Mouse (Mus musculus): ENCODE measurements around the gene Galk1. TPM values are rescaled to one million over a fixed set of nuclear protein-coding genes. Genes with fewer than 3 reads are reported as not detected.
A peak's percentile ranks its signal among the peaks of the same experiment; 100 is the strongest.

The Galk1 gene
- polyA plus RNA-seq, 1 experiment from 2014 or later: 190 TPM

- no peaks in the 10 kb centered on the region for H3K27me3 ChIP-seq (ENCODE audit: control insufficient read depth, insufficient read depth, low read depth, low read length)
- H3K27ac ChIP-seq (ENCODE audit: low read length): no peak overlapping the region
- ATAC-seq (ENCODE audit: low read depth): no peak
- H3K36me3 ChIP-seq (ENCODE audit: control insufficient read depth, insufficient read depth, low read length): peaks cover 11% of the 10 kb centered on the region; the same call in 1 of the 2 replicates
- 83% methylated on average over 3 of the region's 3 CpGs for WGBS
- H3K9ac ChIP-seq (ENCODE audit: low read length): no peak overlapping the region
- H3K4me2 ChIP-seq (ENCODE audit: low read depth, low read length): no peak overlapping the region
- H3K4me1 ChIP-seq (replicated peaks; ENCODE audit: control insufficient read depth, insufficient read depth, low read length): peaks cover 5% of the 10 kb centered on the region
- H3K9me3 ChIP-seq (ENCODE audit: control insufficient read depth, low read length): no peaks in the 10 kb centered on the region
- H3K4me3 ChIP-seq (ENCODE audit: low read length): no peak overlapping the region
Observed at GRCm38 (mm10) chr11:116036671-116037070, 24.2 kb upstream of the Galk1 start.

DNA sequence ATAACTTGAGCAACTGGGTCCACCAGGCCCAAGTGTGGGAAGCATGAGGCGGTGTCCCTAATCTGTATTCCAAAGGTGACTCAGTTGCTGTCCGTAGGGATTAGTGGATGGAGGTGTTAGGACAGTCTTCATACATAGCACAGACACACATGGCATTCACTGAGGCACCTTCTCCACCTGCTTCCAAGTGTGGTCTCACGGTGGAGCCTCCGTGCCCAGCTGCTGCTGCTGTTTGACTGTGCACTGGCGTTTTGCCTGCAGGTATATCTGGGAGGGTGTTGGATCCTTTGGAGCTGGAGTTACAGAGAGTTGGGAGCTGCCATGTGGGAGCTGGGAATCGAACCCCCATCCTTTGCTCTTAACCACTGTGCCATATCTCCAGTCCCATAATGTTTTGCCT is 22.1 kb upstream of the Galk1 start:
- Histone ChIP-seq H3K9me3 (ENCODE audit: control insufficient read depth, low read length) (no peaks in the 10 kb centered on the region), H3K4me3 (ENCODE audit: low read length) (no peak overlapping the region), H3K4me1 (replicated peaks; ENCODE audit: control insufficient read depth, insufficient read depth, low read length) (peaks cover 10% of the 10 kb centered on the region), H3K27ac (ENCODE audit: low read length) (no peak overlapping the region), H3K27me3 (ENCODE audit: control insufficient read depth, insufficient read depth, low read depth, low read length) (no peaks in the 10 kb centered on the region), H3K36me3 (ENCODE audit: control insufficient read depth, insufficient read depth, low read length) (peaks cover 11% of the 10 kb centered on the region; the same call in 1 of the 2 replicates), H3K4me2 (ENCODE audit: low read depth, low read length) (no peak overlapping the region), H3K9ac (ENCODE audit: low read length) (no peak overlapping the region)
- no peak for ATAC-seq (ENCODE audit: low read depth)
- WGBS: 93% methylated on average over 6 of the region's 6 CpGs

- peak overlapping the region; percentile 100 for H3K27ac ChIP-seq (ENCODE audit: low read length)
- peak overlapping the region; percentile 84 for H3K4me3 ChIP-seq (ENCODE audit: low read length)
- H3K4me2 ChIP-seq (ENCODE audit: low read depth, low read length): peak overlapping the region; percentile 69
- no peaks in the 10 kb centered on the region for H3K9me3 ChIP-seq (ENCODE audit: control insufficient read depth, low read length)
- peak; percentile 3; the same call in 1 of the 2 replicates for ATAC-seq (ENCODE audit: low read depth)
- no peaks in the 10 kb centered on the region for H3K27me3 ChIP-seq (ENCODE audit: control insufficient read depth, insufficient read depth, low read depth, low read length)
- peaks cover 2% of the 10 kb centered on the region; the same call in 1 of the 2 replicates for H3K36me3 ChIP-seq (ENCODE audit: control insufficient read depth, insufficient read depth, low read length)
- peak overlapping the region; percentile 97 for H3K9ac ChIP-seq (ENCODE audit: low read length)
- 16% methylated on average over 14 of the region's 14 CpGs for WGBS
- peaks cover 10% of the 10 kb centered on the region for H3K4me1 ChIP-seq (replicated peaks; ENCODE audit: control insufficient read depth, insufficient read depth, low read length)
Observed at GRCm38 (mm10) chr11:116030898-116031845, 18.7 kb upstream of the Galk1 start.

DNA sequence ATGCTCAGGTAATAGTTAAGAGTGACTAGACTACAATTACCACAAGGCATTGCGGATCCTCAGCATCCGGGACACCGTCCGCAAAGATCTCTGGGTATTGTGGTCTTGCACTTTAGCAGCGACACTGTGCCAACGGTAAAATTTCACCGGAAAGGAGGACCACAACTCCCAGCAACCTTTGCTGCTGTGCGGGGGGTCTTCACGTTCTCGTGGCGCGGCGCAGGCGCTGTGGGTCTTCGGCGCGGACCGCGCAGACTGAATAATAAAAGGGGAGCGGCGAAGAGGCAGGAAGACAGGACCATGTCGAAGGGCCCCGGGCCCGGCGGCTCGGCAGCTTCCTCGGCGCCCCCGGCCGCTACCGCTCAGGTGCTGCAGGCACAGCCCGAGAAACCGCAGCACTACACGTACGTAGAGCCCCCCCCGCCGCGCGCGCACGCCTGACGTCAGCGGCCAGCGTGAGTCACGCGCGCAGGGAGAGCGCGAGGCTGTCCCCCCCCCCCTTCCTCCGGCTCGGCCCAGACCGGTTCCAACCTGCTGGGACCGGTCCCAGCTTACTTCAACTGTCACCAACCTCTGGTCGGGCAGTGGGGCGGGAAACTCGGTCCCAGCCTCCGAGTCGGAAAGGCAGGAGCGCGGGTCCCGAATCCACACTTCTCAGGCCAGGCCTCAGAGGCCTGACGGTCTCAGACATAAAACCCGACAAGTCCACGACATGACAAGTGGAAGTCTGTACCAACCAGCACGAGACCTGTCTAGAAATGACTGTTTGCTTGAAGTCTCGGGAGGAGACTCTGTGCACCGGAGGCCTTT is 17.8 kb upstream of the Galk1 start, which contains the start of gene Unk:
TSS of gene Unk (plus strand) at position 235 of the 810 bp plus-strand sequence.
- H3K9ac ChIP-seq (ENCODE audit: low read length): peak within 1 kb of the TSS; percentile 97
- no peaks in the 10 kb centered on the region for H3K9me3 ChIP-seq (ENCODE audit: control insufficient read depth, low read length)
- peak; percentile 95 for ATAC-seq (ENCODE audit: low read depth)
- H3K27me3 ChIP-seq (ENCODE audit: control insufficient read depth, insufficient read depth, low read depth, low read length): no peaks in the 10 kb centered on the region
- H3K4me1 ChIP-seq (replicated peaks; ENCODE audit: control insufficient read depth, insufficient read depth, low read length): peaks cover 10% of the 10 kb centered on the region
- peak within 1 kb of the TSS; percentile 84 for H3K4me3 ChIP-seq (ENCODE audit: low read length)
- peaks cover 2% of the 10 kb centered on the region; the same call in 1 of the 2 replicates for H3K36me3 ChIP-seq (ENCODE audit: control insufficient read depth, insufficient read depth, low read length)
- peak within 1 kb of the TSS; percentile 100 for H3K27ac ChIP-seq (ENCODE audit: low read length)
- WGBS: under 1% methylated on average over 67 of the region's 67 CpGs
- peak within 1 kb of the TSS; percentile 69 for H3K4me2 ChIP-seq (ENCODE audit: low read depth, low read length)

DNA sequence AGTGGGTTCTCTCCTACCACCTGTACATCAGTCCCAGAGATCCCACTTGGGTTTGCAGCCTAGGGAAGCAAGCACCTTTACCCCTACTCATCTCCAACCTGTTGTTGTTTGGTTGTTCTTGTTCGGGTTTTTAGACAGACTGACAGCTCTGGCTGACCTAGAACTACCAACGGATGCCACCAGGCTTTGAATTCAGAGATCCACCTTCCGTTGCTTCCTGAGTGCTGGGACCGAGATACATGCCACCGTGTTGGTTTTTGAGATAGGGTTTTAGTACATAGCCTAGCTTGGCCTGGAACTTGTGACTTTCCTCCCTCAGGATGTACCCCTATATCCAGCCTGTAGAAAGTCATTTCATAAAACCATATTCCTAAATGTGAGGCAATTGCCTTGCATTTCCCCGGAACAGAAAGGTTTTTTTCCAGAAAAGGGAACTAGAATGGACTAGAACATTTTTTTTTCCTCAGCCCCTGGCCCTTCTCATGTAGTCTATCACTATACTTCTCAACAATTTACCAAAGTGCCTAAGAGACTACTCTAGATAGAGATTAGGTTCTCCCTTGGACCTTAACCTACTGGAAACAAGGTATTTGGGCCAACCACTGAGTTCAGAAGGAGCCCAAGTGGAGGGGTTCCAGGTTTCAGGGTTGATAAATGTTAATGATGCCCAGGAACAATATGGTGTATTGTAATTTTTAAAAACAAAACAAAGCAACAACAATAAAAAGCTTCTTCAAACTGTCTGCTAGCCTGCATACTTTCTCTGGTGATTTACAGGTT is 16.8 kb upstream of the Galk1 start:
- Histone ChIP-seq H3K27ac (ENCODE audit: low read length) (peak overlapping the region; percentile 100), H3K27me3 (ENCODE audit: control insufficient read depth, insufficient read depth, low read depth, low read length) (no peaks in the 10 kb centered on the region), H3K4me2 (ENCODE audit: low read depth, low read length) (peak overlapping the region; percentile 68), H3K4me1 (replicated peaks; ENCODE audit: control insufficient read depth, insufficient read depth, low read length) (peaks cover 10% of the 10 kb centered on the region), H3K9me3 (ENCODE audit: control insufficient read depth, low read length) (no peaks in the 10 kb centered on the region), H3K9ac (ENCODE audit: low read length) (peak overlapping the region; percentile 97), H3K36me3 (ENCODE audit: control insufficient read depth, insufficient read depth, low read length) (no peaks in the 10 kb centered on the region), H3K4me3 (ENCODE audit: low read length) (peak overlapping the region; percentile 84)
- 75% methylated on average over 6 of the region's 6 CpGs for WGBS
- ATAC-seq (ENCODE audit: low read depth): no peak

GRCm38 (mm10) chr11:116028177-116028865 is 15.8 kb upstream of the Galk1 start:
- WGBS: 78% methylated on average over 9 of the region's 9 CpGs
- Histone ChIP-seq H3K4me2 (ENCODE audit: low read depth, low read length) (no peak overlapping the region), H3K27me3 (ENCODE audit: control insufficient read depth, insufficient read depth, low read depth, low read length) (no peaks in the 10 kb centered on the region), H3K4me1 (replicated peaks; ENCODE audit: control insufficient read depth, insufficient read depth, low read length) (peaks cover 10% of the 10 kb centered on the region), H3K27ac (ENCODE audit: low read length) (no peak overlapping the region), H3K9ac (ENCODE audit: low read length) (no peak overlapping the region), H3K36me3 (ENCODE audit: control insufficient read depth, insufficient read depth, low read length) (peaks cover 1% of the 10 kb centered on the region; the same call in 1 of the 2 replicates), H3K4me3 (ENCODE audit: low read length) (no peak overlapping the region), H3K9me3 (ENCODE audit: control insufficient read depth, low read length) (no peaks in the 10 kb centered on the region)
- no peak for ATAC-seq (ENCODE audit: low read depth)

DNA sequence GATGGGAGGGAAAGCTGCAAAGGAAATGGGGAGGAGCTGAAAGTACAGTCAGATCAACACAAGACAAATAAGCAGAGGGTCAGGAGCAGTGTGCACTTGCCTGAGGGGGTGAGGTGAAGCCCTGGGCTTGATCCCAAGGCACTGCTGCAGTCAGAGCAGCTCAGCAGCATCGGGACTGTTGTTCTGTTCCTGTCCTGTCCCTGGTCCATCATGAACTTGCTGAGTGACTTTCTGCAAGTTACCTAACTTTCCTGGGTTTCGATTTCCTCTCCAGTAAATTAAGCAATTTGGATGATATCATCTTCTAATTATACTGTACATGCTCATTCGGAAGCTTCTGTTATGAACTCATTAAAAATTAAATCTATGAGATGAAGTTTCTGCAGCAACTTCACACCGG is 15.2 kb upstream of the Galk1 start, which contains the start of gene H3f3b:
TSS of gene H3f3b (minus strand) at position 207 of the 400 bp plus-strand sequence.
- ATAC-seq (ENCODE audit: low read depth): no peak
- no peak within 1 kb of the TSS for H3K27ac ChIP-seq (ENCODE audit: low read length)

More for the DNA sequence above, 15.2 kb upstream of the Galk1 start, which contains the start of gene H3f3b:
- Histone ChIP-seq H3K9me3 (ENCODE audit: control insufficient read depth, low read length) (no peaks in the 10 kb centered on the region), H3K27me3 (ENCODE audit: control insufficient read depth, insufficient read depth, low read depth, low read length) (no peaks in the 10 kb centered on the region), H3K36me3 (ENCODE audit: control insufficient read depth, insufficient read depth, low read length) (peaks cover 2% of the 10 kb centered on the region; the same call in 1 of the 2 replicates), H3K4me2 (ENCODE audit: low read depth, low read length) (no peak within 1 kb of the TSS), H3K9ac (ENCODE audit: low read length) (peak within 1 kb of the TSS; percentile 24; the same call in 1 of the 2 replicates), H3K4me3 (ENCODE audit: low read length) (no peak within 1 kb of the TSS), H3K4me1 (replicated peaks; ENCODE audit: control insufficient read depth, insufficient read depth, low read length) (peaks cover 10% of the 10 kb centered on the region)
- 75% methylated on average over 4 of the region's 4 CpGs for WGBS
